Mouse (Mus musculus): ENCODE data around the gene Doc2b. TPM values are rescaled to one million over a fixed set of nuclear protein-coding genes. Genes with fewer than 3 reads are reported as not detected.

Gene Doc2b
- 0.06 and 0.10 TPM in 2 replicates for polyA plus RNA-seq (2015; fragmentation: Nextera tagmentation; extraction: Ambion mirVana)

- H3K4me3 ChIP-seq (ENCODE audit: low read depth, low read length) = peak within 1 kb of the TSS; percentile 38
- DNase-seq (ENCODE audit: low spot score) (peak; percentile 45), ATAC-seq (peak; percentile 56)
- no peak within 1 kb of the TSS for H3K27ac ChIP-seq (ENCODE audit: low read length)
- WGBS = 4% methylated on average over 33 of the region's 37 CpGs
- no peaks in the 10 kb centered on the region for H3K4me1 ChIP-seq (ENCODE audit: insufficient read depth, low read depth, low read length)
- no peaks in the 10 kb centered on the region for H3K36me3 ChIP-seq (ENCODE audit: insufficient read depth, low read length)
- H3K4me2 ChIP-seq (replicated peaks; ENCODE audit: low read depth, low read length) = peak within 1 kb of the TSS; percentile 62
- H3K9me3 ChIP-seq (ENCODE audit: low read length) = no peaks in the 10 kb centered on the region
- no peak for TF ChIP-seq EP300 (IDR thresholded peaks at IDR 0.05)
- no peak for TF ChIP-seq CTCF (IDR thresholded peaks at IDR 0.05)
- peaks cover 31% of the 10 kb centered on the region for H3K27me3 ChIP-seq (replicated peaks; ENCODE audit: insufficient read depth, low read length)
- H3K9ac ChIP-seq (replicated peaks; ENCODE audit: low read depth) = no peak within 1 kb of the TSS
Observed at GRCm38 (mm10) chr11:75796029-75796445, at the start of gene Doc2b. Gene Doc2b (minus strand): TSS chr11:75796049.

- Histone ChIP-seq H3K4me2 (replicated peaks; ENCODE audit: low read depth, low read length) (no peak overlapping the region), H3K4me3 (ENCODE audit: low read depth, low read length) (no peak overlapping the region), H3K9ac (replicated peaks; ENCODE audit: low read depth) (no peak overlapping the region), H3K36me3 (ENCODE audit: insufficient read depth, low read length) (no peaks in the 10 kb centered on the region), H3K27me3 (replicated peaks; ENCODE audit: insufficient read depth, low read length) (no peaks in the 10 kb centered on the region), H3K4me1 (ENCODE audit: insufficient read depth, low read depth, low read length) (no peaks in the 10 kb centered on the region), H3K9me3 (ENCODE audit: low read length) (no peaks in the 10 kb centered on the region), H3K27ac (ENCODE audit: low read length) (no peak overlapping the region)
- DNase-seq (ENCODE audit: low spot score) (no peak), ATAC-seq (no peak)
- no peak for TF ChIP-seq CTCF (IDR thresholded peaks at IDR 0.05)
- TF ChIP-seq EP300 (IDR thresholded peaks at IDR 0.05) = no peak
- 83% methylated on average over 4 of the region's 4 CpGs for WGBS
Observed at GRCm38 (mm10) chr11:75842904-75843619, 47.2 kb upstream of the Doc2b start.

GRCm38 (mm10) chr11:75841503-75841902, 45.7 kb upstream of the Doc2b start:
- no peak for ATAC-seq
- Histone ChIP-seq H3K27me3 (replicated peaks; ENCODE audit: insufficient read depth, low read length) (no peaks in the 10 kb centered on the region), H3K9me3 (ENCODE audit: low read length) (no peaks in the 10 kb centered on the region), H3K4me2 (replicated peaks; ENCODE audit: low read depth, low read length) (no peak overlapping the region), H3K36me3 (ENCODE audit: insufficient read depth, low read length) (no peaks in the 10 kb centered on the region), H3K27ac (ENCODE audit: low read length) (no peak overlapping the region), H3K9ac (replicated peaks; ENCODE audit: low read depth) (no peak overlapping the region), H3K4me1 (ENCODE audit: insufficient read depth, low read depth, low read length) (no peaks in the 10 kb centered on the region), H3K4me3 (ENCODE audit: low read depth, low read length) (no peak overlapping the region)
- WGBS = 72% methylated on average over 3 of the region's 3 CpGs
- no peak for TF ChIP-seq CTCF (IDR thresholded peaks at IDR 0.05)
- TF ChIP-seq EP300 (IDR thresholded peaks at IDR 0.05) = no peak
- DNase-seq (ENCODE audit: low spot score) = no peak

- Histone ChIP-seq H3K27ac (ENCODE audit: low read length) (no peak overlapping the region), H3K36me3 (ENCODE audit: insufficient read depth, low read length) (no peaks in the 10 kb centered on the region), H3K4me3 (ENCODE audit: low read depth, low read length) (no peak overlapping the region), H3K9ac (replicated peaks; ENCODE audit: low read depth) (no peak overlapping the region), H3K27me3 (replicated peaks; ENCODE audit: insufficient read depth, low read length) (no peaks in the 10 kb centered on the region), H3K4me2 (replicated peaks; ENCODE audit: low read depth, low read length) (no peak overlapping the region), H3K4me1 (ENCODE audit: insufficient read depth, low read depth, low read length) (no peaks in the 10 kb centered on the region), H3K9me3 (ENCODE audit: low read length) (no peaks in the 10 kb centered on the region)
- ATAC-seq (no peak), DNase-seq (ENCODE audit: low spot score) (no peak)
- WGBS = 71% methylated on average over 12 of the region's 12 CpGs
- TF ChIP-seq EP300 (IDR thresholded peaks at IDR 0.05) = no peak
- TF ChIP-seq CTCF (IDR thresholded peaks at IDR 0.05) = no peak
Observed at GRCm38 (mm10) chr11:75839536-75840430, 43.9 kb upstream of the Doc2b start.

- H3K4me2 ChIP-seq (replicated peaks; ENCODE audit: low read depth, low read length) = no peak overlapping the region
- H3K36me3 ChIP-seq (ENCODE audit: insufficient read depth, low read length) = no peaks in the 10 kb centered on the region
- H3K27ac ChIP-seq (ENCODE audit: low read length) = no peak overlapping the region
- H3K9ac ChIP-seq (replicated peaks; ENCODE audit: low read depth) = no peak overlapping the region
- H3K27me3 ChIP-seq (replicated peaks; ENCODE audit: insufficient read depth, low read length) = no peaks in the 10 kb centered on the region
- DNase-seq (ENCODE audit: low spot score) (no peak), ATAC-seq (no peak)
- H3K9me3 ChIP-seq (ENCODE audit: low read length) = no peaks in the 10 kb centered on the region
- TF ChIP-seq CTCF (IDR thresholded peaks at IDR 0.05) (no peak), EP300 (IDR thresholded peaks at IDR 0.05) (no peak)
- H3K4me3 ChIP-seq (ENCODE audit: low read depth, low read length) = no peak overlapping the region
- WGBS = 74% methylated on average over 10 of the region's 10 CpGs
- H3K4me1 ChIP-seq (ENCODE audit: insufficient read depth, low read depth, low read length) = no peaks in the 10 kb centered on the region
Observed at GRCm38 (mm10) chr11:75838861-75839426, 43.1 kb upstream of the Doc2b start.

- 65% methylated on average over 11 of the region's 11 CpGs for WGBS
- ATAC-seq = no peak
Observed at GRCm38 (mm10) chr11:75836240-75836610, 40.4 kb upstream of the Doc2b start.

More at GRCm38 (mm10) chr11:75836240-75836610, 40.4 kb upstream of the Doc2b start:
- Histone ChIP-seq H3K9ac (replicated peaks; ENCODE audit: low read depth) (no peak overlapping the region), H3K4me2 (replicated peaks; ENCODE audit: low read depth, low read length) (no peak overlapping the region), H3K27ac (ENCODE audit: low read length) (no peak overlapping the region), H3K9me3 (ENCODE audit: low read length) (no peaks in the 10 kb centered on the region), H3K36me3 (ENCODE audit: insufficient read depth, low read length) (no peaks in the 10 kb centered on the region), H3K27me3 (replicated peaks; ENCODE audit: insufficient read depth, low read length) (no peaks in the 10 kb centered on the region), H3K4me1 (ENCODE audit: insufficient read depth, low read depth, low read length) (no peaks in the 10 kb centered on the region), H3K4me3 (ENCODE audit: low read depth, low read length) (no peak overlapping the region)
- DNase-seq (ENCODE audit: low spot score) = no peak
- no peak for TF ChIP-seq EP300 (IDR thresholded peaks at IDR 0.05)
- TF ChIP-seq CTCF (IDR thresholded peaks at IDR 0.05) = no peak

Data from lung, postnatal 0 days (tissue).